Mouse (Mus musculus): ENCODE results near the gene Megf11. TPM values are rescaled to one million over a fixed set of nuclear protein-coding genes. Genes with fewer than 3 reads are reported as not detected.
A peak's percentile ranks its signal among the peaks of the same experiment; 100 is the strongest.

The Megf11 gene
- polyA plus RNA-seq, 1 experiment = 0.06 TPM

GRCm38 (mm10) chr9:64736639-64737405, 351.4 kb downstream of the Megf11 start:
- TF ChIP-seq MAX (IDR thresholded peaks at IDR 0.05; ENCODE audit: low read depth) = no peak
- TF ChIP-seq REST (IDR thresholded peaks at IDR 0.05; ENCODE audit: insufficient read depth, insufficient read length) = no peak
- TF ChIP-seq POLR2A (IDR thresholded peaks at IDR 0.05; ENCODE audit: insufficient read length, low read depth) = no peak
- TF ChIP-seq POLR2AphosphoS2 (IDR thresholded peaks at IDR 0.05; ENCODE audit: insufficient read length, low read depth) = no peak
- no peak for TF ChIP-seq MYOD1 (IDR thresholded peaks at IDR 0.05; ENCODE audit: control insufficient read depth in 1 of 3, insufficient read length in 2 of 3, low read depth in 2 of 3)
- Histone ChIP-seq H3K4me2 (ENCODE audit: low read depth) (peak overlapping the region; percentile 87), H3K79me2 (ENCODE audit: control insufficient read depth, insufficient read depth) (peaks cover 40% of the 10 kb centered on the region), H3K4me3 (peak overlapping the region; percentile 89), H3K27me3 (ENCODE audit: control insufficient read depth, insufficient read depth, insufficient read length) (no peaks in the 10 kb centered on the region), H3ac (ENCODE audit: control insufficient read depth, insufficient read length) (peak overlapping the region; percentile 41), H3K36me3 (ENCODE audit: control insufficient read depth, insufficient read depth) (no peaks in the 10 kb centered on the region)

- Histone ChIP-seq H3K4me2 (ENCODE audit: low read depth) (peak within 1 kb of the TSS; percentile 87), H3K79me2 (ENCODE audit: control insufficient read depth, insufficient read depth) (peaks cover 32% of the 10 kb centered on the region), H3K4me3 (peak within 1 kb of the TSS; percentile 89), H3ac (ENCODE audit: control insufficient read depth, insufficient read length) (peak within 1 kb of the TSS; percentile 41), H3K27me3 (ENCODE audit: control insufficient read depth, insufficient read depth, insufficient read length) (no peaks in the 10 kb centered on the region), H3K36me3 (ENCODE audit: control insufficient read depth, insufficient read depth) (no peaks in the 10 kb centered on the region)
- TF ChIP-seq CEBPB (IDR thresholded peaks at IDR 0.05; ENCODE audit: insufficient read depth, poor library complexity, severe bottlenecking) = no peak
- no peak for TF ChIP-seq USF1 (IDR thresholded peaks at IDR 0.05; ENCODE audit: low read depth)
- TF ChIP-seq POLR2AphosphoS2 (IDR thresholded peaks at IDR 0.05; ENCODE audit: insufficient read length, low read depth) = peak; percentile 90
- peak in 1 of 3 experiments; percentile 61 for TF ChIP-seq MYOD1 (IDR thresholded peaks at IDR 0.05; ENCODE audit: control insufficient read depth in 1 of 3, insufficient read length in 2 of 3, low read depth in 2 of 3)
- TF ChIP-seq SRF (IDR thresholded peaks at IDR 0.05; ENCODE audit: control insufficient read depth, insufficient read length, low read depth) = no peak
- no peak for TF ChIP-seq E2F4 (IDR thresholded peaks at IDR 0.05; ENCODE audit: insufficient read depth)
- TF ChIP-seq POLR2A (IDR thresholded peaks at IDR 0.05; ENCODE audit: insufficient read length, low read depth) = peak; percentile 88
- TF ChIP-seq MYOG (IDR thresholded peaks at IDR 0.05; ENCODE audit: control insufficient read depth in 1 of 3, insufficient read depth in 1 of 3, insufficient read length in 2 of 3, low read depth in 2 of 3) = peak in 1 of 3 experiments; percentile 38
These were observed 352.2 kb downstream of the Megf11 start, which contains the start of gene Rab11a for GRCm38 (mm10) chr9:64737406-64738201. Gene Rab11a (minus strand): TSS chr9:64737758.

GRCm38 (mm10) chr9:64739001-64739400, 353.6 kb downstream of the Megf11 start:
- Histone ChIP-seq H3ac (ENCODE audit: control insufficient read depth, insufficient read length) (no peak overlapping the region), H3K4me2 (ENCODE audit: low read depth) (no peak overlapping the region), H3K79me2 (ENCODE audit: control insufficient read depth, insufficient read depth) (peaks cover 19% of the 10 kb centered on the region), H3K27me3 (ENCODE audit: control insufficient read depth, insufficient read depth, insufficient read length) (no peaks in the 10 kb centered on the region), H3K36me3 (ENCODE audit: control insufficient read depth, insufficient read depth) (no peaks in the 10 kb centered on the region), H3K4me3 (no peak overlapping the region)
- no peak for TF ChIP-seq POLR2AphosphoS2 (IDR thresholded peaks at IDR 0.05; ENCODE audit: insufficient read length, low read depth)
- TF ChIP-seq E2F4 (IDR thresholded peaks at IDR 0.05; ENCODE audit: insufficient read depth) = no peak
- TF ChIP-seq MYOD1 (IDR thresholded peaks at IDR 0.05; ENCODE audit: control insufficient read depth in 1 of 3, insufficient read length in 2 of 3, low read depth in 2 of 3) = no peak
- no peak for TF ChIP-seq REST (IDR thresholded peaks at IDR 0.05; ENCODE audit: insufficient read depth, insufficient read length)
- no peak for TF ChIP-seq USF1 (IDR thresholded peaks at IDR 0.05; ENCODE audit: low read depth)
- no peak for TF ChIP-seq CEBPB (IDR thresholded peaks at IDR 0.05; ENCODE audit: insufficient read depth, poor library complexity, severe bottlenecking)
- no peak for TF ChIP-seq TCF3 (IDR thresholded peaks at IDR 0.05; ENCODE audit: insufficient read length, low read depth)
- TF ChIP-seq POLR2A (IDR thresholded peaks at IDR 0.05; ENCODE audit: insufficient read length, low read depth) = no peak
- TF ChIP-seq TCF12 (IDR thresholded peaks at IDR 0.05; ENCODE audit: insufficient read depth, poor library complexity, severe bottlenecking) = no peak
- TF ChIP-seq SRF (IDR thresholded peaks at IDR 0.05; ENCODE audit: control insufficient read depth, insufficient read length, low read depth) = no peak
- no peak for TF ChIP-seq MYOG (IDR thresholded peaks at IDR 0.05; ENCODE audit: control insufficient read depth in 1 of 3, insufficient read depth in 1 of 3, insufficient read length in 2 of 3, low read depth in 2 of 3)
- TF ChIP-seq MAX (IDR thresholded peaks at IDR 0.05; ENCODE audit: low read depth) = no peak

- no peaks in the 10 kb centered on the region for H3K79me2 ChIP-seq (ENCODE audit: control insufficient read depth, insufficient read depth)
- H3ac ChIP-seq (ENCODE audit: control insufficient read depth, insufficient read length) = no peak overlapping the region
- H3K27me3 ChIP-seq (ENCODE audit: control insufficient read depth, insufficient read depth, insufficient read length) = no peaks in the 10 kb centered on the region
- no peak for TF ChIP-seq MYOD1 (IDR thresholded peaks at IDR 0.05; ENCODE audit: control insufficient read depth in 1 of 3, insufficient read length in 2 of 3, low read depth in 2 of 3)
- TF ChIP-seq SRF (IDR thresholded peaks at IDR 0.05; ENCODE audit: control insufficient read depth, insufficient read length, low read depth) = no peak
- no peak for TF ChIP-seq CEBPB (IDR thresholded peaks at IDR 0.05; ENCODE audit: insufficient read depth, poor library complexity, severe bottlenecking)
- no peak for TF ChIP-seq E2F4 (IDR thresholded peaks at IDR 0.05; ENCODE audit: insufficient read depth)
- TF ChIP-seq MAX (IDR thresholded peaks at IDR 0.05; ENCODE audit: low read depth) = no peak
- no peak for TF ChIP-seq POLR2A (IDR thresholded peaks at IDR 0.05; ENCODE audit: insufficient read length, low read depth)
- no peak for TF ChIP-seq USF1 (IDR thresholded peaks at IDR 0.05; ENCODE audit: low read depth)
- H3K36me3 ChIP-seq (ENCODE audit: control insufficient read depth, insufficient read depth) = no peaks in the 10 kb centered on the region
- no peak overlapping the region for H3K4me2 ChIP-seq (ENCODE audit: low read depth)
- no peak overlapping the region for H3K4me3 ChIP-seq
These were observed 357.0 kb downstream of the Megf11 start for GRCm38 (mm10) chr9:64742453-64742852.

Measured in myocyte (in vitro differentiated cells).